Mouse (Mus musculus): ENCODE results near the gene Hdhd3. TPM values are rescaled to one million over a fixed set of nuclear protein-coding genes. Genes with fewer than 3 reads are reported as not detected.
"Not testable (repeated sequence)": the region's sequence is repeated elsewhere in the genome, so short reads cannot be mapped to it uniquely, and the experiment has no call there.

Gene Hdhd3
- polyA plus RNA-seq, 1 experiment from 2014 or later, result 16.5 TPM

- no peaks in the 10 kb centered on the region for H3K4me1 ChIP-seq (ENCODE audit: control insufficient read depth, insufficient read depth, low read length)
- no peak overlapping the region for H3K4me3 ChIP-seq (ENCODE audit: low read depth, low read length)
- no peak overlapping the region for H3K4me2 ChIP-seq (ENCODE audit: low read depth, severe bottlenecking)
- no peaks in the 10 kb centered on the region for H3K36me3 ChIP-seq (ENCODE audit: control insufficient read depth, insufficient read depth, low read length)
- no peaks in the 10 kb centered on the region for H3K9me3 ChIP-seq (ENCODE audit: control insufficient read depth, low read length)
- ATAC-seq (ENCODE audit: insufficient number of reproducible peaks, low FRiP score, low TSS enrichment, low read depth), result no peak
- WGBS, result 95% methylated on average over 2 of the region's 2 CpGs
- H3K27ac ChIP-seq (replicated peaks; ENCODE audit: low read depth, low read length), result no peak overlapping the region
- no peaks in the 10 kb centered on the region for H3K27me3 ChIP-seq (ENCODE audit: control insufficient read depth, insufficient read depth, low read length)
- no peak overlapping the region for H3K9ac ChIP-seq (ENCODE audit: low read length)
- no peak for DNase-seq (ENCODE audit: low spot score)
These were observed 15.4 kb downstream of the Hdhd3 start for GRCm38 (mm10) chr4:62487914-62488313.

DNA sequence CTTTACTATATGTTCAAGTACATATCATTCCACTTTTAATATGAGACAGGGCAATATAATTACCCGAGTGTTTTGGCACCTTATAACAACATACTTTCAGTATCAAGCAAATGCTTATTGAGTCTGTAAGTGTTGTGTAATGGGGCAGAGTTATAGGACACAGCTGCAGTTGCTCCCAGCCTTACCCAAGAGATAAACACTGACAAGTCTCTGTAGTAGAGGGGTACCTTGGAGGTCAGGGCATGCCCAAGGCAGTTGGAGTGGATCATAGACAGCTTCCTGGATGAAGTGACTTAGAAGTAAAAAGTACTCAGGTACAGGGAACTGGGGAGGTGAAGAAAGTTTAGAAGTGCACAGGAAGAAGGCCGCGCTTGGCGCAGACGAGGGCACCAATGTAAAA, 16.1 kb downstream of the Hdhd3 start:
- Histone ChIP-seq H3K9me3 (ENCODE audit: control insufficient read depth, low read length) (no peaks in the 10 kb centered on the region), H3K27ac (replicated peaks; ENCODE audit: low read depth, low read length) (no peak overlapping the region), H3K9ac (ENCODE audit: low read length) (no peak overlapping the region), H3K36me3 (ENCODE audit: control insufficient read depth, insufficient read depth, low read length) (no peaks in the 10 kb centered on the region), H3K4me2 (ENCODE audit: low read depth, severe bottlenecking) (no peak overlapping the region), H3K4me1 (ENCODE audit: control insufficient read depth, insufficient read depth, low read length) (no peaks in the 10 kb centered on the region), H3K4me3 (ENCODE audit: low read depth, low read length) (no peak overlapping the region), H3K27me3 (ENCODE audit: control insufficient read depth, insufficient read depth, low read length) (no peaks in the 10 kb centered on the region)
- no peak for ATAC-seq (ENCODE audit: insufficient number of reproducible peaks, low FRiP score, low TSS enrichment, low read depth)
- no peak for DNase-seq (ENCODE audit: low spot score)
- WGBS, result 92% methylated on average over 5 of the region's 5 CpGs

DNA sequence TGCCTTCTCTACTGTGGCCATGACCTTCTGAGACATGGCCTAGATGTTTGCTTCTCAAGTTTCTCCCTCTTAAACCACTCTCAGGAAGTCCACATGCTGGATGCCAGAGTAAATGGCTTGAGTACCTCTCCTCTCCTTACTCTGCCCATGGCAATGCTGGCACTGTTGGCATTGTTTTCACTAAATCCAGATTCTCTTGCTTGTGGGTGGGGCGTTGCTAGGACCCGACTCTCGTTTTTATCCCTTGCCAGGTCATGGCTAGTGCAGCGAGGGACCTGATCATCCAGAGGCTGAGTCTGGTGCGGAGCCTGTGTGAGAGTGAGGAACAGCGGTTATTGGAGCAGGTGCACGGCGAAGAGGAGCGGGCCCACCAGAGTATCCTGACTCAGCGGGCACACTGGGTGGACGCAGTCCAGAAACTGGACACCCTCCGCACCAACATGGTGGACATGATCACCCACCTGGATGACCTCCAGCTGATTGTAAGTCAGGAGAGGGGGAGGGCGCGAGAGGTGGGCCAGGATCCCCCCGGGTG, 17.0 kb downstream of the Hdhd3 start:
- H3K4me3 ChIP-seq (ENCODE audit: low read depth, low read length), result no peak overlapping the region
- no peak for ATAC-seq (ENCODE audit: insufficient number of reproducible peaks, low FRiP score, low TSS enrichment, low read depth)

DNA sequence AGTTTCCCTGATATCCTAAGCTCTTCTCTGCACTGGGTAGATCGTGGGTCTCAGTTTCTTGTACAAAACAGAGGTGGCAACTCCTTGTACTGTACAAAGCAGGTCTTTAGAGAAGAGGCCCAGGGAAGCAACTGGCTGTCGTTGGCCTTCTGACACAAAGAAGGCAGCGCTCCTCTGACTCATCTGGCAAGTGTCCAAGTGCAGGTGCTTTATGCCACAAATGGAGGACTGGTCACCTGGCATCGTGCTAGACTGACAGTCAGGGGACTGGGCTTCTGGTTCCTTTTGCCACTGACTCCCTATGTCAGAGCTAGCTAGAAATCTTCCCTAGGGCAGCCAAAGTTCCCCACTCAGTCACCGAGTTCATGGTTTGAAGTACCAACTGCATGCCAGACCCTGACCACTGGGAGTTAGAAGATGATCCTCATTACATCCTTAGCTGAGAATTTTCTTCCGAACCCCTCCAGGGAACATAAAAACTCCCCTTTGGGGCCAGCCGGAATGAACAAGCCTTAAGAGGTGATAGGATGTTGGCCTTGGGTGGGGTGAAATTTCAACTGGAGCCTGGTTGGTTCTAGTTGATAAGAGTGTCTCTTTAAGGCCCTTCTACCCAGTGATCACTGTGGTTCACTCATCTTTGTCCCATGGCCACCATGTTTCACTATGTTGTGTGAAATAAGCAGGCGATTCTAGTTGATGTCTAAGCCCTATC, 17.7 kb downstream of the Hdhd3 start:
- Histone ChIP-seq H3K4me2 (ENCODE audit: low read depth, severe bottlenecking) (no peak overlapping the region), H3K27ac (replicated peaks; ENCODE audit: low read depth, low read length) (no peak overlapping the region), H3K27me3 (ENCODE audit: control insufficient read depth, insufficient read depth, low read length) (peaks cover 6% of the 10 kb centered on the region), H3K9ac (ENCODE audit: low read length) (no peak overlapping the region), H3K36me3 (ENCODE audit: control insufficient read depth, insufficient read depth, low read length) (no peaks in the 10 kb centered on the region), H3K9me3 (ENCODE audit: control insufficient read depth, low read length) (no peaks in the 10 kb centered on the region), H3K4me3 (ENCODE audit: low read depth, low read length) (no peak overlapping the region), H3K4me1 (ENCODE audit: control insufficient read depth, insufficient read depth, low read length) (no peaks in the 10 kb centered on the region)
- DNase-seq (ENCODE audit: low spot score), result no peak
- no peak for ATAC-seq (ENCODE audit: insufficient number of reproducible peaks, low FRiP score, low TSS enrichment, low read depth)
- WGBS, result 90% methylated on average over 8 of the region's 8 CpGs

More for the DNA sequence above, 17.0 kb downstream of the Hdhd3 start:
- no peak for DNase-seq (ENCODE audit: low spot score)
- H3K36me3 ChIP-seq (ENCODE audit: control insufficient read depth, insufficient read depth, low read length), result no peaks in the 10 kb centered on the region
- no peak overlapping the region for H3K27ac ChIP-seq (replicated peaks; ENCODE audit: low read depth, low read length)
- no peak overlapping the region for H3K4me2 ChIP-seq (ENCODE audit: low read depth, severe bottlenecking)
- no peaks in the 10 kb centered on the region for H3K9me3 ChIP-seq (ENCODE audit: control insufficient read depth, low read length)
- no peaks in the 10 kb centered on the region for H3K4me1 ChIP-seq (ENCODE audit: control insufficient read depth, insufficient read depth, low read length)
- peaks cover under 1% of the 10 kb centered on the region; the same call in 1 of the 2 replicates for H3K27me3 ChIP-seq (ENCODE audit: control insufficient read depth, insufficient read depth, low read length)
- no peak overlapping the region for H3K9ac ChIP-seq (ENCODE audit: low read length)
- 89% methylated on average over 15 of the region's 15 CpGs for WGBS

DNA sequence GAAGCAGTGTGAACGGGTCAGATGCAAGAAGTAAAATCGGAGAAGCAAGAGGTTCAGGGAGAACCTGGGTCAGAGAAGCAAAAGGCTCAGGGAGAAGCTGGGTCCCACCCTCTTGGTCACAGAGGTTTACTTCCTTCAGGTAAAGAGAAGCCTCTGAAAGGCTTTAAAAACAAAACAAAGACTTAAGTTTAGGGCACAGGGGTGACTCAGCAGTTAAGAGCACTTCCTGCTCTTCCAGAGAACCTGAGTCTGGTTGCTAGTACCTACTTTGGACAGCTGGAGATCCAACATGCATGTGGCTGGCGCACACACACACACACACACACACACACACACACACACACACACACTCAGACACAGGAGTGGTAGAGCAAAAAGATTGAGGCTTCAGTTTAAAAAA, 18.3 kb downstream of the Hdhd3 start:
- 80% methylated on average over 3 of the region's 3 CpGs for WGBS
- Histone ChIP-seq H3K27ac (replicated peaks; ENCODE audit: low read depth, low read length) (no peak overlapping the region), H3K36me3 (ENCODE audit: control insufficient read depth, insufficient read depth, low read length) (no peaks in the 10 kb centered on the region), H3K9me3 (ENCODE audit: control insufficient read depth, low read length) (no peaks in the 10 kb centered on the region), H3K4me2 (ENCODE audit: low read depth, severe bottlenecking) (no peak overlapping the region), H3K4me3 (ENCODE audit: low read depth, low read length) (no peak overlapping the region), H3K4me1 (ENCODE audit: control insufficient read depth, insufficient read depth, low read length) (peaks cover 1% of the 10 kb centered on the region; the same call in 1 of the 2 replicates), H3K9ac (ENCODE audit: low read length) (no peak overlapping the region), H3K27me3 (ENCODE audit: control insufficient read depth, insufficient read depth, low read length) (peaks cover 13% of the 10 kb centered on the region)
- no peak for ATAC-seq (ENCODE audit: insufficient number of reproducible peaks, low FRiP score, low TSS enrichment, low read depth)
- no peak for DNase-seq (ENCODE audit: low spot score)

DNA sequence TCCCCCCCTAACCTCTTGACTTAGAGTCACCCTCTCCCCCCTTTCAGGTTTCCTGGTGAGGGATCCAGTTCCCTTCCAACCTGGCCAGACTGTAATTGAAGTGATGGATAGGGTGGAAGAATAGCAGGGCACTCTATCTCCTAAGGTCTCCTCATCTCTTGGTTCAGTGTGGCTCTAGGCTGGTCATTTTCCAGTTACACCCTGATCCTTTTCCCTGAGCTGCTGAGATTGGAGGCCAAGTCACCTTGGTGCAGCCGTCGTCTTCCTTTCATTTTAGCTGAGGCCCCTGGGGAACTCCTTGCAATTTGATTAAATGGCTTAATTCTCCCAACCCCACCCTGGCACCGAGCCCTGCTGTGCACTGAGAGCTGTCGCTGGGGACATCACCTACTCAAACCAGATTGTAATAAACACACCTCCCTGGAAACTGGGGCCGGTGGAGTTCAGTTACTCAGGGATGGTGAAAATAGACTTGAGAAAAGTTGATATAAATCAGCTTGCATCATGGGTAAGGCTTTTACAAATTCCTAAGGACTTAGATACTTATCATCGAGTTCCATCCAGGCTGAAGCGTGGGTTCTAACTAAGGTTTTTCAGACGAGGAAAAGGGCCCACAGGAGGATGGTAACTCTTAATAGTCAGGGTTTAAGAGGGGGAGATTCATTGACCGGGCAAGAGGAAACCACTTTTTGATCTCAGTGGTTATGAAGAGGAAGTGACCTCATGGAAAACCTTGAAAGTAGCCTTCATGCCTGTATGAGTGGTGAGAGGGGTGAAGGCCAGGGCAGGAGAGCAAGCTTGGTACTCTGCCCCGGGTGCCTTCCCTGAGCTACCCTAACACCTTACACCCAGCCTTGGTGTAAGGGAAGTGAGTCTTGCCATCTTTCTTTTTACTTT, 22.3 kb downstream of the Hdhd3 start:
- ATAC-seq (ENCODE audit: insufficient number of reproducible peaks, low FRiP score, low TSS enrichment, low read depth), result no peak
- Histone ChIP-seq H3K27me3 (ENCODE audit: control insufficient read depth, insufficient read depth, low read length) (peaks cover 16% of the 10 kb centered on the region), H3K4me3 (ENCODE audit: low read depth, low read length) (no peak overlapping the region), H3K9ac (ENCODE audit: low read length) (no peak overlapping the region), H3K4me1 (ENCODE audit: control insufficient read depth, insufficient read depth, low read length) (peaks cover 4% of the 10 kb centered on the region; the same call in 1 of the 2 replicates), H3K27ac (replicated peaks; ENCODE audit: low read depth, low read length) (no peak overlapping the region), H3K36me3 (ENCODE audit: control insufficient read depth, insufficient read depth, low read length) (no peaks in the 10 kb centered on the region), H3K9me3 (ENCODE audit: control insufficient read depth, low read length) (no peaks in the 10 kb centered on the region), H3K4me2 (ENCODE audit: low read depth, severe bottlenecking) (no peak overlapping the region)
- WGBS, result 51% methylated on average over 10 of the region's 10 CpGs
- no peak for DNase-seq (ENCODE audit: low spot score)

GRCm38 (mm10) chr4:62479937-62480708, 23.1 kb downstream of the Hdhd3 start, which contains the start of gene Bspry:
TSS of gene Bspry (plus strand) at chr4:62480053.
- ATAC-seq (ENCODE audit: insufficient number of reproducible peaks, low FRiP score, low TSS enrichment, low read depth) (peak; percentile 67; the same call in 1 of the 2 replicates), DNase-seq (ENCODE audit: low spot score) (peak; percentile 53)
- H3K27me3 ChIP-seq (ENCODE audit: control insufficient read depth, insufficient read depth, low read length), result peaks cover 16% of the 10 kb centered on the region
- peaks cover 4% of the 10 kb centered on the region; the same call in 1 of the 2 replicates for H3K4me1 ChIP-seq (ENCODE audit: control insufficient read depth, insufficient read depth, low read length)
- no peaks in the 10 kb centered on the region for H3K36me3 ChIP-seq (ENCODE audit: control insufficient read depth, insufficient read depth, low read length)
- WGBS, result 2% methylated on average over 70 of the region's 71 CpGs
- H3K4me3 ChIP-seq (ENCODE audit: low read depth, low read length), result peak within 1 kb of the TSS; percentile 42
- H3K9ac ChIP-seq (ENCODE audit: low read length), result no peak within 1 kb of the TSS
- peak within 1 kb of the TSS; percentile 71 for H3K4me2 ChIP-seq (ENCODE audit: low read depth, severe bottlenecking)
- H3K9me3 ChIP-seq (ENCODE audit: control insufficient read depth, low read length), result no peaks in the 10 kb centered on the region
- H3K27ac ChIP-seq (replicated peaks; ENCODE audit: low read depth, low read length), result no peak within 1 kb of the TSS

DNA sequence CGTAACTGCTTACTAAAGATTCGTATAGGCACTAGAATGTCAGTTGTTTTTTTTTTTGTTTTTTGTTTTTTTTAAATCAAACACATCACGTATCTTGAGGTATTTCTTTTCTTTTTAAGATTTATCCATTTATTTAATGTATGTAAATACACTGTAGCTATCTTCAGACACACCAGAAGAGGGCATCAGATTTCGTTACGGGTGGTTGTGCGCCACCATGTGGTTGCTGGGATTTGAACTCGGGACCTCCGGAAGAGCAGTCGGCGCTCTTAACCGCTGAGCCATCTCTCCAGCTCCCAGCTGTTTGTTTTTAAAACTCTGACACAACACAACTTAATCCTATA, 23.7 kb downstream of the Hdhd3 start:
- H3K9me3 ChIP-seq (ENCODE audit: control insufficient read depth, low read length); H3K36me3 ChIP-seq (ENCODE audit: control insufficient read depth, insufficient read depth, low read length); H3K4me1 ChIP-seq (ENCODE audit: control insufficient read depth, insufficient read depth, low read length); H3K9ac ChIP-seq (ENCODE audit: low read length); ATAC-seq (ENCODE audit: insufficient number of reproducible peaks, low FRiP score, low TSS enrichment, low read depth); DNase-seq (ENCODE audit: low spot score); H3K27ac ChIP-seq (replicated peaks; ENCODE audit: low read depth, low read length): not testable (repeated sequence)
- Histone ChIP-seq H3K27me3 (ENCODE audit: control insufficient read depth, insufficient read depth, low read length) (peaks cover 16% of the 10 kb centered on the region), H3K4me3 (ENCODE audit: low read depth, low read length) (peak overlapping the region; percentile 42), H3K4me2 (ENCODE audit: low read depth, severe bottlenecking) (peak overlapping the region; percentile 71)
- 14% methylated on average over 11 of the region's 11 CpGs for WGBS

Measured in limb, embryonic 11.5 days (tissue).